Mouse (Mus musculus): Measurements from ENCODE around the gene Arnt2.
A peak's percentile ranks its signal among the peaks of the same experiment; 100 is the strongest.

The Arnt2 gene

DNA sequence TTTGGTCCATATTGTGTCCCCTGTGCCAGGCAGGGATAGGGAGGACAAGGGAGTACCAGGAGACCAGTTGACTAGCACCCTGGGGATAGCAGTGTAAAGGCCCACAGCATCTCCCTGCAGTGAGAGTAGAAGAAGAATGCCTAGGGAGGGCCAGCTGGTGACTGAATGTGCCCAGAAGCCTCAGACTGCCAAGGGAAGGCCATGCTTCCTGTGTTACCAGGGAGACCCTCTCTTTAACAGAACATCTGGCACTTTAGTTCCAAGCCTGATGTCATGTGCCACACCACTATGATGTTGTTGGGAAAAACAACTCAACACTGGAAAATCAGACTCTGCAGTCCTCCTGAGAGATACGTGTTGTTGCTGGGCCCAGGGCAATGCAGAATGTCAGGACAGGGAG, 12.7 kb downstream of the Arnt2 start:
- no peak for DNase-seq (ENCODE audit: extremely low spot score)

- DNase-seq (ENCODE audit: extremely low spot score), result no peak
Observed at GRCm38 (mm10) chr7:84396581-84396980, 13.4 kb downstream of the Arnt2 start.

DNA sequence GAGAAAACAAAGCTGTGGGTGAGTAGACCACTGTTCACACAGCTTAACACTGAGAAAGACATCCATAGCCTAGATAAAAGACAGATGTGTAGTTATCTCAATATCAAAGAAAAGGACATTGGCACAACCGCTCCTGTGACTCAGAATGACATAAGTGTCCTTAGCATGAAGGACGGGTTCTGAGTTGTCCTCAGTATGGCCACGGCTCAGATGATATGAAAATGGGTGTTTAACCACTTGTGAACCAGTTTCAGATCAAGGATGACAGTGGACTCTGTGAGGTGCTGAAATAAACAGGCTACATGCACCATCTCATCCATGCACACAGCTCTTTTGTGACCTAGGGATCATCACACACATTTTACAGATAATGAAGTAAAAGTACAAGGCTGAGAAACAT, 22.1 kb downstream of the Arnt2 start:
- DNase-seq (ENCODE audit: extremely low spot score), result no peak

GRCm38 (mm10) chr7:84386472-84386871, 23.5 kb downstream of the Arnt2 start:
- no peak for DNase-seq (ENCODE audit: extremely low spot score)

DNA sequence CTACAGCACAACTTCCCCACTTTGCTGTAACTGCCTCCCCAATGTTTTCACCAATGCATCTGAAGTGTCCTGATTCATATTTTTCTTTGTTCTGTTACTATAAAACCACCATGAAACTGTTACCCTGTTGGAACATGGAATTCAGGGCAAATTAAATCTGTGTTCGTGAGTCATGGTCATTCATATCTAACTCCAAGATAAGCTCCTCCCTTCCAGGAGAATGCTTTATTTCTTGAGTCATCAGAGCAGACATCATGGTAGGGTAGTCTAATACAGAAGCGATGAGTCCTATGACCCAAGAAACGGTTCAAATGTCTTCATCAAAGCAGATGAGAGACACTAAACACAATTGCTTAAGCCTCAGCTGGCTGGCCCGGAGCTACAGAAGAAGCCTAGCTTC, 25.2 kb downstream of the Arnt2 start:
- no peak for DNase-seq (ENCODE audit: extremely low spot score)

DNA sequence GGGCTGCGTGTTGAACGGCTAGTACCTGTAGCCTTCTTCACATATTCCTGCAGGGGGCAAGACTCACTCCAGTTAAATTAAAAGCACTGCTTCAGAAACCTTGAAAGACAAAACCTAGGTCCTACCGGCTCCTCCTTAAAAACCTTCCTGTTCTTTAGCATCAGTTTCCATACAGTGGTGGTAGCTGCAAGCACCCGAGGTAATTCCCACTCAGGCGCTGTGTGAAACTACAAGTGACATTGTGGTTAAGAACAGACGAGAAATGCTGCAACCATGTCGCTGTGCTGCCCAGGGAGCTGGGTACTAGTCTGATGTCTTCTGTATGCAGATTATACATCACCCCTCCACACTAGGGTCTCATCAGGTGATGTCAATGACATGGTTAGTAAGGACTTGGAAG, 25.9 kb downstream of the Arnt2 start:
- DNase-seq (ENCODE audit: extremely low spot score), result no peak

- no peak for DNase-seq (ENCODE audit: extremely low spot score)
Observed at GRCm38 (mm10) chr7:84382346-84382745, 27.6 kb downstream of the Arnt2 start.

DNA sequence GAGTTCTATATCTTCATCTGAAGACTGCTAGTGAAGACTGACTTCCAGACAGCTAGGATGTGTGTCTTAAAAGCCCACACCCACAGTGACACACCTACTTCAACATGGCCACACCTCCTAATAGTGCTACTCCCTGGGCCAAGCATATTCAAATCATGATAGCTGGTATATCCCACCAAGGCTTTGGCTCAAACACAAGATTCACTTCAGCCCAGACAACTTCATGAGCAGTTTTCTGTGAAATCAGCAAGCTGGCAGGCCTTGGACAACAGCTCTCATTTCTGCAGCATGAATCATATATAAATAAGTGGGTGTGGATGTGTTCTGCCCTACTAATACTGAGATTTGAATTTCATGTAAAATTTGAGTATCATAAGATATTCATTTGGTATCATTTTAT, 29.2 kb downstream of the Arnt2 start:
- no peak for DNase-seq (ENCODE audit: extremely low spot score)

GRCm38 (mm10) chr7:84377330-84377729, 32.6 kb downstream of the Arnt2 start:
- DNase-seq (ENCODE audit: extremely low spot score), result no peak

DNA sequence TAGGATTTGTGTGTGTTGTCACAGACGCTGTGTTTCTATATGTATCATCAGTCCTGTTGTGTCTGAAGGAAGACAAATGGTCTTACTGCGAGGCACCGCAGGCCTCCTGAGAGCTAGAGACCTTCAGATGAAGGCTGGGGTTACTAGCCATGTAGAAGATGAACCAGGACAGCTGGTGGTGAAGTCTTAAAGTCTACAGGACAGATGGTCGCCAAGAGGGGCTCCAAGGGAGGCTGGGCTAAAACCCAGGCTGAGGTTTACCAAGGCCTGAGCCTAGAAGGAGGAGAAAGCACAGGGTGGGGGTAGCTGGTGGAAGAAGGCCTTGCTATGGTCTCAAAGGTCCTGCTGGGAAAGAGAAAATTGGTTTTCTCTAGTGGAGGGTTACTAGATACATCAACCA, 36.3 kb downstream of the Arnt2 start:
- DNase-seq (ENCODE audit: extremely low spot score), result no peak

DNA sequence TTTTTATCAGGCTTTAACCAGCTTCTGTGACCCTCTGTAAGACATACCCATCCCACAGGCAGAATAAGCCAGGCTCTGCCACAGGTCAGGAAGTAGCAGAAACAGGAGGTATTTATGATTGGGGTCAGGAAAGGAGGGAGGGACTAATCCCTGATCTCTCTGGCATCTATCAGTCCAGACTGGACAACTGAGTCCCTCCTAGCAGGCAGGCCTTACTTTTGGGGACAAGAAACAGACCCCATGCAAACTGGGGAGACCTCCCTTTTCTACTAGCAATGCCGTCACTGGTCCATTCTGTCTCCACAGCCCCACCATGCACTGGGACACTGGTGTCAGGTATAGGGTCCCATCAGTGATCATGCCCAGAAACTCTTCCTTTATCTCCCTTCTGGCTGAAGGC, 37.1 kb downstream of the Arnt2 start:
- DNase-seq (ENCODE audit: extremely low spot score), result no peak

DNA sequence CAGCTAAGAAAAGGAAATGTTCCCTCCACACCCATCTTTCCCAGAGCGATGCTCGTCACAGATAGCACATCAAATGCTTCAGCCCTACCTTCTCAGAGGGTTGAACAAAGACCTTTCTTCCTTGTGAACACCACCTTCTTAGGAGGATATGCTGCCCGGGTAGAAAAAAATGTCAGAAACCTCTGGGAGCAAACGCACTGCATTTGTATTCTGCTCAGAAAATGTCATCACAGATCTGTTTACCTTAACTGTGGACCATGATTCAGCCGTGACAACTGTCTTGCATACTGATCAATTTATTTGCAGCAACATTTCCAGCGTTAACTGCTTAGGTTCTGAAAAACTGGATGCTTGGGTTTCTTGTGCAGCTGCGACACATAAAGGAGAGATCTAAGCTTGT, 37.7 kb downstream of the Arnt2 start:
- no peak for DNase-seq (ENCODE audit: extremely low spot score)

- DNase-seq (ENCODE audit: extremely low spot score), result no peak
Observed at GRCm38 (mm10) chr7:84370911-84371592, 38.9 kb downstream of the Arnt2 start.

DNA sequence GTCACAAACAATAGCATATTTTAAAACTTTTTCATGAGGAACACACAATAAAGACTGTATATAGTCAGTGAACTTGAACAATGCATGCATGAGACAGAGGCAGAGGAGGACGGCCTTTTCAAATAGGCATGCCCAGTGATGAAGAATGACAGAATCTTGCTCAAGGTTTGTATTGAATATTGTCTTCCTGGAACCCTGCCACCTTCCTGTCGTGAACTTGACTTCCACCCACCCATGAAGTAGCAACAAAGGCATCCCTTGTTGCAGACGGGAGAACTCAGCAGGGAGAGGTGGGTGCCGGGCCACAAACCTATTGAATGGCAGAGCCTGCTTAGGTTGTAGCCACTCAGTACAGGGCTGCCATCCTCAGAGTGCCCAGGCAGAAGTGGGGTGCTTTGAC, 43.7 kb downstream of the Arnt2 start:
- DNase-seq (ENCODE audit: extremely low spot score), result no peak

DNA sequence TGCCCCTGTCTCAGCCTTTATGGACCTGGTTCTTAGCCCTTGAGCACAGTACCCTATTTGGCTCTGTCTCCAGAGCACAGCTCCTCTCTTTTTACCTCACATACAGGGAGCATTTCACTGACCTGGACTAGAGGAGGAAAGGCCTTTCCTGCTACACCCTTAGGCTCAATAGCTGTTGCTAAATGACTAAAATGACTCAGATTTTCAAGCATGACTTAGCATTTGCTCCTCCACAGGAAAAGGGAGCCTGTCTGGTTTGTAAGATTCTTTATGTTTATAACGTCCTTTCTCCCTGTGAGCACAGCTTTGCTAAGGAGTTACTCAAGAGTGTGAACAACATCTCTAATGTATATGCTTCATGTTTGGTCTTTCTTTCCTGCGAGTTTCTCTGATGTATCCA, 47.3 kb downstream of the Arnt2 start:
- no peak for DNase-seq (ENCODE audit: extremely low spot score)

- DNase-seq (ENCODE audit: extremely low spot score), result no peak
Observed at GRCm38 (mm10) chr7:84361086-84361684, 48.8 kb downstream of the Arnt2 start.

- no peak for DNase-seq (ENCODE audit: extremely low spot score)
Observed at GRCm38 (mm10) chr7:84358426-84358825, 51.5 kb downstream of the Arnt2 start.

DNA sequence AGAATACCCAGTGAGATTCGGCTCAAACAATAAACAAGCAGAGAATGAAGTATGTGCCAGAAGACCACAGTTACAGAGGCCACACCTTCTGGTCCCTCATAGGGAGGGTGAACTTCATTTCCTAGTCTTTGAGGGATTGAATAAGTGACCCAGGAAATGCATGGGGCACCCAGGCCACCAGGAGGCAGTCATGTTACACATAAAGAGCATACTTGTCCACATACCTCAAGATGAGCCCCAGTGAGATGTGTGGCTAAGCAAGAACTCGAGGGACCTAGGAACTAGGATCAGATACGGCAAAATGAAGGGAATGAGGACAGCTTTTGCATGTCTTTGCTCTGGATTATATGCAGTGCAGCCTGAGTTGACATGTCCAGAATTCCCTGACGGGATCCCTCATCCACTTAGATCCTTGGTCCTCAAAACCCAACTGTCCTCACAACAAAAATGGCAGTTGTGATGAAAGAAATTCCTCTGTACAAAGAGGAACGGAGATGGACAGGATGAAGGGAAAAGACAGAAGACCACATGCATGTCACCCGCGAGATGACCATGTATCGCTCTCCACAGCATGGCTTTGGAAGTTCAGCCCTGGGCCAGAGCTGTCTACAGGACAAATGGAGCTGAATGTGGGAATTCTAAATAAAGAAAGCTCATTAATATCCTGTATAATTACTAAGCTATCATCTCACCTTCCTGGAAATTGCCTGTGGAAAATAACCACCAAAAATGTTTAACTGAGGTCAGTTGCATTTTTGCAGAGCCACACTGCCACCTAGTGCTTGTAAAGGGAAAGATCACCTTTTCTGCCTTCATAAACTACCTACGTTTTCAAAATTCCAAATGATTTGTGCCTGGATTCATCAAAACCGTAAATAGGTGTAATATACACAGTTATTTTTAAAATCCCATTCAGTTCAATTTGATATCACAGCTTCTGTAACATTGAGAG, 54.1 kb downstream of the Arnt2 start:
- DNase-seq (ENCODE audit: extremely low spot score), result peak; percentile 12

- DNase-seq (ENCODE audit: extremely low spot score), result no peak
Observed at GRCm38 (mm10) chr7:84354890-84355289, 55.1 kb downstream of the Arnt2 start.

DNA sequence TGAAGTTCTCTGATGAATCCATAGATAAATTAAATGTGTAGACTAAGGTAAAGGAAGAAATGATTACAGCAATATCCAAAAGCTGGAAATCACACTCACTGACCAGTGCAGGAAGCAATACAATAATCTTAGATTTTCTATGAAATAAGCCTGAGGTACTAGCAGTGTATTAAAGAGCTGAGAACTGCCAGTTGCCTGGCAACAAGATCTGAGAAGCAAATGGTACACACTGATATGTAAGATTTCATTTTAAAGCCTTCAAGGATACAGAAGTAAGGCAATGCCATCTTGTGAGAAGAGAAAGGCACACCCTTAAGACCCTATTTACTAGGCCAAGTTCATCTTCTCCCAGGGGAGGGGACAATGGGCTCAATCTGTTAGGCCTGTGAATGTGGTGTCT, 59.4 kb downstream of the Arnt2 start:
- DNase-seq (ENCODE audit: extremely low spot score), result no peak

- no peak for DNase-seq (ENCODE audit: extremely low spot score)
Observed at GRCm38 (mm10) chr7:84349976-84350375, 60.0 kb downstream of the Arnt2 start.

DNA sequence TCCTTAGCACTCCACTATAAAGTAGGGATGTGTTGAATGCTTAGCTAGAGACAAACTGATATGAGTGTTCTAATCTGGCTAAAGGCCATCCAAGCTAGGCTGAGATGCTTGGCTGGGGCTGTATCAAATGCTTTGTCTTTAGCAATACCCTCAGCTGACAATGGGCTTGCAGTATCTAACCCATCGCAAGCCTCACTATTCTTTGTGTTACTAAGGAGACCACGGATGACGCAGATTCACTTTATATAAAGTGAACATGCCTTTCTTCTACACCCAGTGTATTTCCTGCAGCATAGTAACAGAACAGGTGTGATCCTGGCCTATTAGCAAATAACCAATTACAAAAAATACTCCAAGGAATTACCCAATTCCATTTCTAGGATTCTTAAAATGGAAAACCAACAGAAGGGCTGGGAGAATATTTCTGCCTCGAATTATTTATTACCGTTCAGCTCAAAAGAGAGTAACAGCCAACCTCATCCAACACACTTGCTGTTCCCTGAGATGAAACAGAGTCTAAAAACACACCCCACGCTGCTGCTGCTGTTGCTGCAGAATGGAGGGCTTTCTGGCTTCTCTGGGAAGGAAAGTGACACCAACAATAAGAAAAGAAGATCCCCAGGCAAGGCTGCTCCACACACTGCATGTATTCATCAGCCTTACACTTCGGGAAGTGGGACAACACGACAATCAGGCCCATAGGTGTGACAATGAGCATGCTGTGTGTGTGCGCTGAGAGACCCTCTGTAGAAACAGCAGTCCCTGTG, 61.6 kb downstream of the Arnt2 start:
- no peak for DNase-seq (ENCODE audit: extremely low spot score)

Data from embryo, embryonic 9.5 days (tissue).